Mouse (Mus musculus): ENCODE results near the gene Zg16. TPM values are rescaled to one million over a fixed set of nuclear protein-coding genes. Genes with fewer than 3 reads are reported as not detected.

Gene Zg16
- polyA plus RNA-seq, 1 experiment from 2014 or later = 34.1 TPM

GRCm38 (mm10) chr7:127031244-127031643 is 55.9 kb downstream of the Zg16 start:
- peaks cover 9% of the 10 kb centered on the region for H3K4me1 ChIP-seq
- 81% methylated on average over 1 of the region's 1 CpGs for WGBS
- peaks cover 52% of the 10 kb centered on the region for H3K36me3 ChIP-seq

GRCm38 (mm10) chr7:127030172-127030571 is 57.0 kb downstream of the Zg16 start:
- 95% methylated on average over 1 of the region's 1 CpGs for WGBS
- Histone ChIP-seq H3K4me3 (replicated peaks) (no peak overlapping the region), H3K27ac (no peak overlapping the region), H3K27me3 (replicated peaks) (no peaks in the 10 kb centered on the region), H3K36me3 (peaks cover 43% of the 10 kb centered on the region), H3K9ac (no peak overlapping the region), H3K4me2 (no peak overlapping the region), H3K9me3 (no peaks in the 10 kb centered on the region), H3K4me1 (peaks cover 9% of the 10 kb centered on the region)
- ATAC-seq (ENCODE audit: insufficient read depth, low FRiP score, low read depth) = no peak

More at GRCm38 (mm10) chr7:127031244-127031643, 55.9 kb downstream of the Zg16 start:
- Histone ChIP-seq H3K27ac (no peak overlapping the region), H3K4me2 (no peak overlapping the region), H3K9me3 (no peaks in the 10 kb centered on the region), H3K9ac (no peak overlapping the region), H3K4me3 (replicated peaks) (no peak overlapping the region), H3K27me3 (replicated peaks) (no peaks in the 10 kb centered on the region)
- ATAC-seq (ENCODE audit: insufficient read depth, low FRiP score, low read depth) = no peak

GRCm38 (mm10) chr7:127027885-127028284 is 59.2 kb downstream of the Zg16 start:
- 50% methylated on average over 8 of the region's 8 CpGs for WGBS
- ATAC-seq (ENCODE audit: insufficient read depth, low FRiP score, low read depth) = no peak
- Histone ChIP-seq H3K4me1 (peaks cover 28% of the 10 kb centered on the region), H3K36me3 (peaks cover 37% of the 10 kb centered on the region), H3K4me2 (peak overlapping the region; percentile 87), H3K9ac (peak overlapping the region; percentile 3; the same call in 1 of the 2 replicates), H3K4me3 (replicated peaks) (peak overlapping the region; percentile 91), H3K27me3 (replicated peaks) (no peaks in the 10 kb centered on the region), H3K9me3 (no peaks in the 10 kb centered on the region), H3K27ac (peak overlapping the region; percentile 98)

- Histone ChIP-seq H3K9me3 (no peaks in the 10 kb centered on the region), H3K27me3 (replicated peaks) (no peaks in the 10 kb centered on the region), H3K4me2 (peak within 1 kb of the TSS; percentile 87), H3K4me1 (peaks cover 35% of the 10 kb centered on the region), H3K27ac (peak within 1 kb of the TSS; percentile 98), H3K9ac (peak within 1 kb of the TSS; percentile 97), H3K4me3 (replicated peaks) (peak within 1 kb of the TSS; percentile 91), H3K36me3 (peaks cover 36% of the 10 kb centered on the region)
- ATAC-seq (ENCODE audit: insufficient read depth, low FRiP score, low read depth) = peak; percentile 89
- WGBS = under 1% methylated on average over 59 of the region's 63 CpGs
Measured at GRCm38 (mm10) chr7:127026984-127027726, 60.0 kb downstream of the Zg16 start, which contains the start of gene Maz. Maz (minus strand) TSS chr7:127027037.

GRCm38 (mm10) chr7:127026616-127026983 is 60.5 kb downstream of the Zg16 start:
- peak overlapping the region; percentile 91 for H3K4me3 ChIP-seq (replicated peaks)

GRCm38 (mm10) chr7:127026161-127026600 is 60.9 kb downstream of the Zg16 start:
- Histone ChIP-seq H3K27me3 (replicated peaks) (no peaks in the 10 kb centered on the region), H3K27ac (peak overlapping the region; percentile 98), H3K9ac (peak overlapping the region; percentile 97), H3K9me3 (no peaks in the 10 kb centered on the region), H3K4me3 (replicated peaks) (peak overlapping the region; percentile 91), H3K4me2 (peak overlapping the region; percentile 87), H3K4me1 (peaks cover 44% of the 10 kb centered on the region), H3K36me3 (peaks cover 30% of the 10 kb centered on the region)
- ATAC-seq (ENCODE audit: insufficient read depth, low FRiP score, low read depth) = peak; percentile 12
- WGBS = under 1% methylated on average over 39 of the region's 48 CpGs

More at GRCm38 (mm10) chr7:127026616-127026983, 60.5 kb downstream of the Zg16 start:
- no peaks in the 10 kb centered on the region for H3K27me3 ChIP-seq (replicated peaks)
- H3K4me1 ChIP-seq = peaks cover 40% of the 10 kb centered on the region
- ATAC-seq (ENCODE audit: insufficient read depth, low FRiP score, low read depth) = no peak; the same call in 1 of the 2 replicates
- peaks cover 34% of the 10 kb centered on the region for H3K36me3 ChIP-seq
- peak overlapping the region; percentile 87 for H3K4me2 ChIP-seq
- no CpG with 5 or more reads among the region's 48 CpGs for WGBS
- peak overlapping the region; percentile 98 for H3K27ac ChIP-seq
- H3K9ac ChIP-seq = peak overlapping the region; percentile 97
- H3K9me3 ChIP-seq = no peaks in the 10 kb centered on the region

GRCm38 (mm10) chr7:127025556-127026160 is 61.5 kb downstream of the Zg16 start:
- under 1% methylated on average over 63 of the region's 65 CpGs for WGBS
- Histone ChIP-seq H3K27me3 (replicated peaks) (no peaks in the 10 kb centered on the region), H3K36me3 (peaks cover 25% of the 10 kb centered on the region), H3K4me2 (peak overlapping the region; percentile 87), H3K4me3 (replicated peaks) (peak overlapping the region; percentile 91), H3K9me3 (no peaks in the 10 kb centered on the region), H3K27ac (peak overlapping the region; percentile 98), H3K4me1 (peaks cover 50% of the 10 kb centered on the region), H3K9ac (peak overlapping the region; percentile 97)
- no peak for ATAC-seq (ENCODE audit: insufficient read depth, low FRiP score, low read depth)

GRCm38 (mm10) chr7:127024755-127025555 is 62.2 kb downstream of the Zg16 start:
- H3K36me3 ChIP-seq = peaks cover 19% of the 10 kb centered on the region
- peak overlapping the region; percentile 87 for H3K4me2 ChIP-seq
- H3K27ac ChIP-seq = peak overlapping the region; percentile 98
- under 1% methylated on average over 30 of the region's 30 CpGs for WGBS
- no peaks in the 10 kb centered on the region for H3K9me3 ChIP-seq
- peaks cover 54% of the 10 kb centered on the region for H3K4me1 ChIP-seq
- H3K27me3 ChIP-seq (replicated peaks) = no peaks in the 10 kb centered on the region
- peak; percentile 16 for ATAC-seq (ENCODE audit: insufficient read depth, low FRiP score, low read depth)
- H3K9ac ChIP-seq = peak overlapping the region; percentile 97
- H3K4me3 ChIP-seq (replicated peaks) = peak overlapping the region; percentile 91

GRCm38 (mm10) chr7:127023896-127024690 is 63.0 kb downstream of the Zg16 start:
- Histone ChIP-seq H3K27ac (peak overlapping the region; percentile 98), H3K9ac (peak overlapping the region; percentile 97), H3K36me3 (peaks cover 17% of the 10 kb centered on the region), H3K27me3 (replicated peaks) (no peaks in the 10 kb centered on the region), H3K4me3 (replicated peaks) (peak overlapping the region; percentile 91), H3K4me2 (peak overlapping the region; percentile 87), H3K4me1 (peaks cover 62% of the 10 kb centered on the region), H3K9me3 (no peaks in the 10 kb centered on the region)
- ATAC-seq (ENCODE audit: insufficient read depth, low FRiP score, low read depth) = no peak
- 18% methylated on average over 19 of the region's 19 CpGs for WGBS

GRCm38 (mm10) chr7:127023272-127023691 is 63.8 kb downstream of the Zg16 start:
- Histone ChIP-seq H3K4me2 (peak overlapping the region; percentile 87), H3K9ac (no peak overlapping the region), H3K9me3 (no peaks in the 10 kb centered on the region), H3K4me3 (replicated peaks) (peak overlapping the region; percentile 91; the same call in 1 of the 2 replicates), H3K27ac (no peak overlapping the region), H3K27me3 (replicated peaks) (no peaks in the 10 kb centered on the region), H3K4me1 (peaks cover 70% of the 10 kb centered on the region), H3K36me3 (peaks cover 16% of the 10 kb centered on the region)
- 67% methylated on average over 13 of the region's 13 CpGs for WGBS
- no peak for ATAC-seq (ENCODE audit: insufficient read depth, low FRiP score, low read depth)

Data from stomach, embryonic 15.5 days (tissue).